Mouse (Mus musculus): ENCODE measurements at regions not wholly inside any gene's neighbourhood (a gene's known extent, or its start where the extent isn't known, plus 50 kb on each side); places are given as distances from the start of the nearest gene placed in this dataset.

DNA sequence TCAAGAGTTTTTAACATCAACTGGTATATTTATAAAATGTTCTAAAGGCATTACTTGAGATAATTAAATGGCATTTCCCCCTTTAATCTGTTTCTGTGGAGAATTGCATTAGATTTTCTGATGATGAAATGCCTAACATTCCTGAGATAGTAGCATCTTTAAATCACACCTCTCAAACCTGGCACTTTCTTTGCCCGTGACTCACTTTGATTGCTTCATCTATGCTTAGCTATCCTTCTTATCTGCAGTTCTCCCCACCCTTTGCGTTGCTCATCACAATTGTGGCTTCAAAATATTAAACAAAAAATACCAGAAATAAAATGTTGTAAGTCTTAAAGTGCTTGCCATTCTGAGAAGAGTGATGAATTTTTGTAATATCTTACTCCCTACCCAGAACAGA is 250.3 kb downstream of the 1190002N15Rik start:
- 56% methylated on average over 2 of the region's 2 CpGs for WGBS
- DNase-seq (ENCODE audit: low read depth, low spot score): no peak

DNA sequence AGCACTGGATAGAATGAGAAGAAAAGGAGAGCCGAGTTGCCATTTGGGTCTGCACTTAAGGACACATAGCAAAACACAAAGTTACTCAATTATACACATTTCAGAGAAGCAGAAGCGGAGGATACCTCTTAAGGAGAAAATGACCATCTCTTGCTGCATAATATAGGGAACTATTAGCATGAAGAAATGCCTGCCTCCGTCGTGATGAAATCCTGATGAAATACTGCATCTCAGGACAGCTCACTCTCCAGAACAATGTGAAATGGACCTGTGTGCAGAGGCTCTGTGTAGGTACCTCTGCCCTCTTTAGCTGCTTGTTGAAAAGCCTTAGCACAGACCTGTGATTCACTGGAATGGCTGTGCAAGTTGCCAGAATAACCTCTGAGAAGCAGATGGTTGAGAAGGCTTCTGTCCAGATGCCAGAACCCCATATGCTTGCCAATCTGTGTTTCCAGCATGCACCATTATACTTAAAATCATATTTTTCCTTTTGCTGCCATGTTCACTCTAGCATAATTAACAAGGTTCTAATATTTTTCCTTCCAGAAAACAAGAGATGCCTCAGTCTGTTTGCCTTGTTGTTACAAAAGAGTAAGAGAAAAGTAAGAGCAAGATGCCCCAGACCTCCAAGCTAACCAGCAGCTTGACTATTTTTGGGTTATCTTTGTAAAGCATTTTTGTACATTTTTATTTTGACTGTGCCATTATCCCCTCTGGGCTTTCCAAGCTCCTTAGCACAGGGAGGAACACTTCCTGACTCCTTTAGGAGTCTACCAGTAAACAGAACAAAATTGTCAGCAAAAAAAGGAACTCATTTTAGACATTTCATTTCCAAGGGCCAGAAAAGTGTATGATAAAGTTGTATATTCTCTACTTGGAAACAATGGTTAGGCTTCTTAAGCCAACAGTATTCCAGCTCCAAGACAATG is 259.0 kb downstream of the 1190002N15Rik start:
- 86% methylated on average over 4 of the region's 4 CpGs for WGBS
- DNase-seq (ENCODE audit: low read depth, low spot score): no peak

DNA sequence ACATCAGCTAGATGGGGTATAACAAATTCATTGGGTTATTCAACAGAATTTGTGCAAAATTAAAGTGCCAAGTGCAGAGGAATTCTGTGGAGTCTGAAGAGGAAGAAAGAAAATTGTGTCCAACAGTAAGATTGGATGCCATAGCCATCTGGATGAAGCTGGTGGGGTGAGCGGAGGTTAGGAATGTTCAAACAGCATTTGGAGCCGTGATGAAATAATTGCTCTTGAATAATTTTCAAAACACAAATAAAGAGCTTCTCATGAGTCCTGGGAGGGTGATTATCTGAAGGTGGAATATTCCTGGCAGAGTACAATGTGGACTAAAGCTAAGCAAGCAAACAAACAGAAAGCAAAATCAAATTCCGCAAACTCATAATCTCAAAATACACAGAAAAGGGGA is 260.8 kb downstream of the 1190002N15Rik start:
- no peak for DNase-seq (ENCODE audit: low read depth, low spot score)
- WGBS: 77% methylated on average over 3 of the region's 3 CpGs

DNA sequence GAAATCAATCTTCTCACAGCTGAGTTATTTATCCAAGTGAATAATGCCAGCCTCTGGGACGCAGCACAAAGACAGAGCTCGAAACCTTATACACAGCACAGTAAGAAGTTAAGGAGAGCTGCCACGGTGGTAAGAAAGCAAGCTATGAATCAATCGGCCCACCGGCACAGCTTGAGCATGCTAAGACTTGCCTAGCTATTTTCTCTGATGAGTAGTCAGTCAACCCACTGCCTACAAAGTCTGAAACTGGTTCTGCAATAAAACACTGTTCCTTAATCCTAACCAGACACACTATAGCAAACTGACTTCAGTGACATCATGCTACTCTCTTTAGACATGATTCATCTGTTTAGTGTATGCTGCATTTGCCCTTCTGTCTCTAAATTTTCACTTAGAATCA is 268.7 kb downstream of the 1190002N15Rik start:
- WGBS: 73% methylated on average over 5 of the region's 5 CpGs

DNA sequence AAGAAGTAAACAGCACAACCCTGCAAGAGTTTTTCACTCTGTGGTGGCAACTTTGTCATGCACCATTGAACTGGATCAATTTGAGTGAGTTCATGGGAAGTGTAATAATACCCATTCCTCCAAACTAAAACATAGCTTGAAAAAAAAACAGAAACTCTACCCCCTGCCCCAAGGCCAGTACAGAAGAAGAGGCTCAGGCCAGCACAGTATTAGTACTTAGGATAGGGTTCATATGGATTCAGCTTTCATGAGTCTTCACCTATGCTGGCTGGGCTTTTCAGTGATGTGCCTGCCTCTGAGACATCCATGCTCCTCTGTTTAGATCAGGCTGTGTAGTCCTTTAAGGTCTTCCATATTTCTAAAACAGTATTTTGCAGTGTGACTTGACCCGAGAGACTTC is 270.6 kb downstream of the 1190002N15Rik start:
- 81% methylated on average over 1 of the region's 1 CpGs for WGBS
- no peak for DNase-seq (ENCODE audit: low read depth, low spot score)

More for the DNA sequence above, 268.7 kb downstream of the 1190002N15Rik start:
- no peak for DNase-seq (ENCODE audit: low read depth, low spot score)

DNA sequence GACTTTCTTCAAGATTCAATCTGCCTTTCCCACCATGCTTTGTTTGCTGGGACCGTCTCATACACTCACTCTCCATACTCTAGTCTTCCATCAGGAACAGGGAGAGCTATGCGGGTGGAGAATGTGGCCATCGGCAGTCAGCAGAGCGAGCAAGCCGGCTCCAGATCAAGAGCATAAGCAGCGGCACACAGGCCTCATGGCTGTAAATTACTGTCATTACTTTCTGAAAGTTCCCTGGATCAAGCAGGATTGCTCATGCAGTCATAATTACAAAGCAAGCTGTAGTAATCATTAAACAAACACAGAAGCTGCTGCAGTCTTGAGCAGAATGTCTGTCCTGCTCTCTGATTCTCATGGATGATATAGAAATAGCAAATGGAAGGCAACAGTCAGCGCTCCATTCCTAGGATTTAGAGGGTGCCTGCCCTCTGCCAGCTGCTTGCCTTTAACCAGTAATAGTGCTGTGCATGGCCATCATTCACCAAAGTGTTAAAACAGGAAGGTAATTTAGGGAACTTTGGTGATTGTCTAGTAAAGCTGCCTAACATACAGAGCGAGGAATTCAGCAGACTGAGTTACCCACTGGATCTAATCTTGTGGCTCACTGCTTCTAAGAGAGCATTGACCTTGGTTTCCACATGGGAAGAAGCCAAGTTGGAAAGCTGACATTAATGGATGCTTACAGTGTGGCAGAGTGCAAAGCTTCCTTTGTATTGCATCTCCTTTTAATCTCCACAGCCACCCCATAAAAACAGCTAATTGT is 298.2 kb downstream of the 1190002N15Rik start:
- 32% methylated on average over 8 of the region's 8 CpGs for WGBS
- no peak for DNase-seq (ENCODE audit: low read depth, low spot score)

DNA sequence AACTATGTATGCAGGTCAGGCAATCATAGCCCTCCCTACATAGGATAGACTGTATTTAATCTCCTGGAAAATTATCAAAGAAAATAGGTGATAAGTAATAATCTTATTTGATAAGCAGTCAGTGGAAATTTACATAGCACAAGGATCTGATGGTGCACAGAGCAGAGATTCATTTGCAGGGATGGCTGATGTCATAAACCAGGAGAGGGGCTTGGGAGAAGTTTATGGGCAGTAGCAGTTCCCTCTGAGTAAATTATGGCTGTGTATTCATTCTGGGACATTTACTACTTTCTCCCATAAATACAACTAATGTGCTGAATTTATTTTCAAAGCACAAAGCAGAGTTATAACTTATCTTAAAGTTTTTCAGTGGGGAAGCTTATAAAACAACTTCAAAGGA is 299.3 kb downstream of the 1190002N15Rik start:
- no peak for DNase-seq (ENCODE audit: low read depth, low spot score)

DNA sequence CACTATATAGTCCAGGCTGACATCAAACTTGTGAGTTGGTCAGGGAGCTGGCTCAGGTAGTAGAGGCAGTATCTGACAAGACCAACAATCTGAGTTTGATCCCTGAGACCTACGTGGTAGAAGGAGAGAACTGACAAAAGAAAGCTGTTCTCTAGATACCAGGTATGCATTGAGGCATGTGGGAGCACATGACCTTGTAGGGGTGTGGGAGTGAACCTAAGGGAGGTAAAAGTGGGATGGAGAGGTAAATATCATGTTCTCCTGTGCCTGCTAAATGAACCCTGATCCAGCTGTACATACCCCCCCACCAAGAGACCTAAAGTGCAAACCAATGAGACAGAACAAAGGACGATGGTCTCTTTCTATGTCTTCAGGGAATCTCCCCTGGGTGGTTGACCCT is 308.3 kb downstream of the 1190002N15Rik start:
- WGBS: 86% methylated on average over 2 of the region's 2 CpGs
- no peak for DNase-seq (ENCODE audit: low read depth, low spot score)

DNA sequence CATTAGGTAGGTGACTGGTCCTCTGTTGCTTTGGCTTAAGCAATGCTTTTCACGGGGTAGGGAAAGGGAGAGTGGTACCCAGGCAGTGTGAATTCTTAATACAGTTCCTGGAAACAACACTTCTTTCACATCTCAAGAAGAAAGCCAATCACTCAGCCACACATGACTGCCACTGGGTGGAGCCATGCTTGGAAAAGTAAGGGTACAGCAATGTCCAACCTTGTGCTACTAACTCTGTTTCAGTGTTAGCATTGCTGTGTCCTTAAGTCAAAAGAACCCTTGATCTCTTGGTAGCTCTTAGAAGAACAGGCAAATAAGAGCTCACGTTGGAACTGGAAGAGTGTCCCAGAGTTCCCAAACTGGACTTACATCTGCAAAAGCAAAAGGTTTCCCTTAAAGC is 318.8 kb downstream of the 1190002N15Rik start:
- no peak for DNase-seq (ENCODE audit: low read depth, low spot score)
- 62% methylated on average over 2 of the region's 2 CpGs for WGBS

DNA sequence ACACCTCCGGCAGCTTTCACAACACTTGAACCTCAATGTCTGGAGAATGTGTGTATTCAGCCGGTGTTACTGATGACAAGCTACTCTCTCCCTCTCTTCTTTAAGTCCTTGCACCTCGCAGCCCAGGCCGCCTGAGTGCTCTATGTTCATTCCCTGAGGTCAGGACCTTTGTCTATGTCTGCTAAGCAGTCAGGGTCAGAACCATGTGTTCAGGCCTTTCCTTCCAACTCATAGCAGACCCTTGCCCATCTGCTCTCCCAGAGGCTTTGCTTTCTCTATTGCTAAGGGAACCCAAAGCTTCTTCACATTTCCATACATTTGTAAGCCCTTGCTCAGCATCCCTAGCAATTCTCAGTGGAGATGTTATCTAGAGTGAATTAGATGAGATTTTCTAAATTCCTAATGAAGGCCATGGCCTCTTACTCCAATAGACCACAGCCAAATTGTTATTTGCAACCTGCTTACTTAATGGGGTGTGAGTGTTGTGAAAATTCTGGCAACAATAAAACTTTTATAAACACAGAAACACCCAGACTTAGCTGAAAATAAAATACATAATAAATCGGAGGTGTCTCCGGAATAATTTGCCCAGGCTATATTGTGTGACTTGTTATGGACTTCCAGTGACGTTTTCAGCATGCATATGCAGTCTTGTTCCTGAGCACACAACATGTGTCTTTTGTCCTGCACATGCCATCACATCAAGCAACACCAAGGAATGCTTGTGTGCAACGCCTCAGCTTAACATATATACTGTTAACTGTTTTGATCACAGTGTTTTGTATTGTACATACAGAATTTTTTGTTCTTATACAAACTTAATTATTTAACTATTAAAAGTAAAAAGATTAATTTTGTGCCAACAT is 321.2 kb downstream of the 1190002N15Rik start:
- DNase-seq (ENCODE audit: low read depth, low spot score): no peak
- WGBS: 77% methylated on average over 8 of the region's 8 CpGs

DNA sequence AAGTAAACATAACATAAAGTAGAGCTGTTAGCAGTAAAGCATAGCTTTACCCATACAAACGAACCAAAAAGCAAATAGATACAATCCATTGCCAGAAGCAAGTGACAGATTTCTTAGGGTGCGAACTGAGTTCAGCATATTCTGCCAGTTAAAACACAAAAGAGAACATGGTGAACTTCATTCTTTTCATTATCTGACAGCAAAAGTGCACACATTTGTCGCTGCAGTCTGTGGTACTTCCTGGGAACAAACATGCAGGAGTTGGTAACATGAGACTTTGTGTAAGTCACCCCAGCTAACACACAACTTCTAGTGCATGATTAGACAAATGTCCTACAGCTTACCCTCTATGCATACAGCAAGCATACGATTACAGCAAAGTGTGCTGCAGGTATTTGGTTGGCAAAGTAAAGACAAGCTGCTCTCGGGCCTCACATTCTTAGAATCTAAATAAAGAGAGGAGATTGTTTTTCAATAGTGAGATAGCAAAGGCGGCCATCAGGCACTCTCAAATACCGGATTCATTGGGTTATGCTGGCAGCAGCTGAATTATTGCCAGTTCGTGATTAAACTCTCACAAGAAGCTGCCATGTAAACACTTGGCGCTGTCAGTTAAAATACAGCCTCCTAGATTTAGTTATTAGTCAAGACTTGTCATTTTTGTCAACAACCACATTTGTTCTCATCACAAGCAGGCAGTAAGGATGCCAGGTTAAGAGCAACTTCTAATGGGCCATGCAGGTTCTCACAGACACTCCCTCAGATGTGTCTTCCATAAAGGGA is 327.2 kb downstream of the 1190002N15Rik start:
- 49% methylated on average over 9 of the region's 9 CpGs for WGBS
- DNase-seq (ENCODE audit: low read depth, low spot score): no peak

DNA sequence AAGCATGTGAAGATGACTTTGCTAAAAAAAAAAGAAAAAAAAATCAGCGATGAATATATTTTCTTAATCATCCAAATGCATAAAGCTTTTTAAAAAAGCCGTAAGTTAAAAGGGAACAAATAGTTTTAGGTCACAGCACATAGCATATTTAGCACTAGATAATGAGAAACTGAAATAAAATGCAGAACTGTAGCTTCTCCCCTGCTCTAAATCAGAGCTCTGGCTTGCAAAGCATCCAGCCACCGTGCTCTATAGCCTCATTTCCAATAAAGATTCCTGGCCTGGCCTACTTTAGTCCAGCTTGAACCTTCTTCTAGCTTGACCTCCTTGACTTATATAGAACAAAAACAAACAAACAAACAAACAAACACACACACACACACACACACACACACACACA is 328.9 kb downstream of the 1190002N15Rik start:
- WGBS: 83% methylated on average over 3 of the region's 3 CpGs
- no peak for DNase-seq (ENCODE audit: low read depth, low spot score)

DNA sequence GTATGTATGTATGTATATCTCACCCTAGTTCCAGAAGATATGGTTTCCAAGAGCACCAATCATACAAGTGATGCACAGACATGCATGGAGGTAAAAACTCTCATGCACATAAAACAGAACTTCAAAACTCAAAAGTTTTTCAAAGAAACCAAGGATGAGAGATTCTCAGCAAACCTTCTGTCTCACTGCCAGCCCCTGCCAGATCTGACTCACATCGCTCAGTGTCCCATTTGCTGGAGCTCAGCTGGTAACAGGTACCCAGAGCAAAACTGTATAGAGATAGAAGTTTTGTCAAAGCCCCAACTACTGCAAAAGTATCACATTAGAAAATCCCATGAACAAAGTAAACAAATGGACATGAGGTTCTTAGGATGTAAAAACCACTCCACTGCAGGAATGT is 337.0 kb downstream of the 1190002N15Rik start:
- no peak for DNase-seq (ENCODE audit: low read depth, low spot score)
- 94% methylated on average over 1 of the region's 1 CpGs for WGBS

DNA sequence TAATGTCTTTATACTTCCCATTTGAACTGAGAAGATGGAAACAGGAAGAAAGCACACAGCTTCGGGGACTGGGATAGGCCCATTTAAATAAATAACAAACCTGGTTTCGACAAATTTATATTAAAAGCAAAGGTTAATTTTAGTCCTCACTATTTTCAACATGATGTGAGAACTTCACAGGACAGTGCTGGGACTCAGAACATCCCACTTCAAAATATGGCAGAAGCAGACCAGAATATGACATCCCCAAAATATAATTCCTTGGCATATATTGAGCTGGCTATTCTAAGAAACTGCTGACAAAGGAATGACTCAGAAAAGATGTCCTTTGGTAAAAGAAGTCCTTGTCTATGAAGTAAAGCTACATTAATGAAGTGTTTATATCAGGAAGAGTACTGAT is 338.0 kb downstream of the 1190002N15Rik start:
- 85% methylated on average over 2 of the region's 2 CpGs for WGBS
- no peak for DNase-seq (ENCODE audit: low read depth, low spot score)

DNA sequence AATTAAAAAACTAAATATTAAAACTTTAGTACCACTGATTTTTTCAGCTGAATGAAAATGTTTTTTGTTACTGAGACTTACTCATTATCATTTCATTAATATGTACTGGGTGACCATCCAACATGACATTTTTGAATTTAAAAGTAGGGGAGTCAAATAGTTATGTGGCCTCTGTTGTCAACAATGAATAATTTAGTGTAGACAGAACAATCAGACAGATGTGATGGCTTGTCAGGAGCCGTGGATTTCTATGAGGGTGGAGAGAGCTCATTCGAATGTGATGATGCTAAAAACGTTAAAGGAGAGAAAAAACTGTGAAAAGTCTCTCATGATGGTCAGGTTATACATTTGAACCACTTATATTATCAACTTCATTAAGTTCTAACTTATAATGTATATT is 346.8 kb downstream of the 1190002N15Rik start:
- 76% methylated on average over 3 of the region's 3 CpGs for WGBS
- no peak for DNase-seq (ENCODE audit: low read depth, low spot score)

DNA sequence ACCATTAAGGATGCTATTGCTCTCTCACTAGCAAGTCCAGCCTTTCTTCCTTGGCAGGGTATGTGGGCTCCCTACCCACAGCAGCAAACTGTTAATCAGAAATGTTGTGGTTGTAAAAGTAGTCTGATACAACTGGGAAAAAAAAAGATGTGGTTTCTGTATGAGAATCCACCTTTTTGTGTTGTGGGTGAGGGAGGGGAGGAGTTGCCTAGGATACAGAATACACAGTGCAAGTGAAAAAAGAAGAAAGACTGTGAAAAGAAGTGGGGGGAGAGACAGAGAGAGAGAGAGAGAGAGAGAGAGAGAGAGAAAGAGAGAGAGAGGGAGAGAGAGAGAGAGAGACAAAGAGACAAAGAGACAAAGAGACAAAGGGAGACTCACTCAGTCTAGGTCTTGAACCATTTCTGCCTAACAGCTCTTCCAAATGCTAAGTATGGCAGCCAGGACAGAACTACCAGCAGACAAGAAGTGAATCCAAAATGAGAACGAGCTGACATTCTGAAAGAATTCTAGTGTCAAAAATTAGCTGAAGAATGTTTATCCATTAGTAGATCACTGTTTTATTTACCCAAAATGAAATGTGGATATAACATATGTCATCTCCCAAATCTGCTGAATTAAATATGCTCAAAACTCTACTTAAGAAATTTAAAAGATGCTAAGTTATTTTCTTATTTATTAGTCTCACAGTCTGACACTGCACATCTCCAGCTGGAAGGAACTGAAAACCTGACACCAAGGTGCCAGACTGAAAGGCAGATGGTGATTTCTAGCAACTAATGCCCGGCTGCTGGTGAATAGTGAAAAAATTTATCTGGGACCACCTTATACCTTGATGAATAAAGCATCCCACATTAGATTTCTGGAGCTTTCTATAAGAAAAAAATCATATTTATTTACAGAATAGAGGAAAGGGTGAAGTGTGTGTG is 347.7 kb downstream of the 1190002N15Rik start:
- 69% methylated on average over 2 of the region's 2 CpGs for WGBS
- DNase-seq (ENCODE audit: low read depth, low spot score): no peak

DNA sequence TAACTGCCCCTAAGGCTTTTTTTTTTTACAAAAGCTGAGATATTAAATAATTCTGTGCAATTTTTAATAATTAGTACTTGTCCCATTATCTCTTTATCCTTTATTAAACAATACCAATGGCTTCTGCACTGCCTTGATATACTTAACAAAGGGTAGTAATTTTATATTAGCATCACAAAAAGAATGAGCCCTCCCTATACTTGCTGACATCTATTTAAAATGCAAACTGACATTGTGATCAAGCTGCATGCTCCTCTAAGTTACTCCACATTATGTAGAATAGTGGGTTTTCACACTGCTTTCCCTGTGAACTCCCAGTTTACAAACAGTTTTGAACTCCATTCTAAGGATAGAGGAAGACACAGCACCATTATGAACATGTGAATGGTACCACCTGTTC is 349.8 kb downstream of the 1190002N15Rik start:
- no peak for DNase-seq (ENCODE audit: low read depth, low spot score)

DNA sequence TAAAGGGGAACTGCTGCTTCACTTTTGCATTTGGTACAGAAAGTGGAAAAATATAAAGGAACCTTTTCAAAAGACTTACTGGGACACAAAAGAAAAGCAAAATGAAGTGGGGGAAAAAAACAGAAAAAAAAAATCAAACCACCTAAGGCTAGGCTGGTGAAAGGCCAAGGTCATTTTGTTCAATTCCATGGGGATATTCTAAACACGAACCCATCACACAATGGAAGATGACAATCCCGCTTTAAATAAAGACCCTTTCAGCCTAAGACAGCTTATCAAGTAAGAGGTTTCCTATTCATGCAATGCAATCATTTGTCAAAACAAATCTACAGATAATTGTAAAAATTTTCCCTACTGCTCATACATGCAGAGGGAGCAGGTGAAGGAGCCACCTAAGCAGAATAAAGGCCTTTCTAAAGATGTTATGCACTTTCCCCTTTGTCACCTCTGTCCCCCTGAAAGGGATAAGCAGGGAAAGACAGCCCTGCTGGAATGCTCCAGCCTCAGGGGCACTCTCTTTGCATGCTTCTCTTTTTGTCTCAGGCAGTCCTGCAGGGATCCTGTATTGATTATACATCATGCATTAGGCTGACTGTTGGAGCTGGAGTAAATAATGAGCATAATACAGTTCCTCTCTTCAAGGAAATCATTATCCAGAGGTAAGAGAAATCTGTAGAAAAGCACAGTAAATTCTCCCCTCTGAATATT is 367.8 kb downstream of the 1190002N15Rik start:
- no peak for DNase-seq (ENCODE audit: low read depth, low spot score)
- 86% methylated on average over 2 of the region's 2 CpGs for WGBS

Measured in large intestine, adult 2 months (tissue).